Mouse (Mus musculus) small intestine, adult 2 months (tissue): ENCODE results near the gene Srebf1.

Experiments used
- CTCF ChIP-seq: fragments of 200-500 bp; IDR thresholded peaks from 2 replicates; pipeline ENCODE4 v1.5.1; 2012; ENCODE audit warnings: low read depth, mild to moderate bottlenecking, control low read depth, inconsistent platforms, low read length, moderate library complexity, mixed read lengths; ENCODE audit not compliant: insufficient replicate concordance, insufficient read length; ENCODE audit errors: extremely low read depth
- POLR2A ChIP-seq: fragments of 200-500 bp; IDR thresholded peaks from 2 replicates; pipeline ENCODE4 v1.6.1; 2012; ENCODE audit warnings: low read depth, mild to moderate bottlenecking, control low read depth, inconsistent platforms, low read length, moderate library complexity

DNA sequence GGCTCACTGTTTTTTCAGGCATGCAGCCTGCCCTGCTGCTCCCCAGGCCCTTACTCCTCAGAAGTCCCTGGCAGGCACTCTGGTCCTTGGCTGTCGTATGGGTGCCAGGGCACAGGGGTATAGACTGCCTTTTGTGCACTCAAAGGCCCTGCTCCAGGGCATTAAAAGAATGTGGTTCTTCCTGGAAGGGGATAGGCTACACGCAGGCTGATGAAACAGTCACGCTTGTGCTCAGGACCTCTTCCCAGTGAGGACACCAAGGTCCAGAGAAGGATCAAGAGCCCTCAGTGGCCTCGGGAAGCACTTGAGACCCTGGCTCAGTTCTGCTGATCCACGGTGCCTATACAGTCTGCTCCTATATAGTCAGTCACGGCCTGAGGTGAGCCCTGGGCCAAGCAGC, 9.1 kb downstream of the Srebf1 start:
- TF ChIP-seq CTCF (no peak), POLR2A (no peak)
